Mouse (Mus musculus): Measurements from ENCODE around the gene Esr1. TPM values are rescaled to one million over a fixed set of nuclear protein-coding genes. Genes with fewer than 3 reads are reported as not detected.

The Esr1 gene
- total and polyA plus RNA-seq, 2 experiments = 12.2 to 30.3 TPM

DNA sequence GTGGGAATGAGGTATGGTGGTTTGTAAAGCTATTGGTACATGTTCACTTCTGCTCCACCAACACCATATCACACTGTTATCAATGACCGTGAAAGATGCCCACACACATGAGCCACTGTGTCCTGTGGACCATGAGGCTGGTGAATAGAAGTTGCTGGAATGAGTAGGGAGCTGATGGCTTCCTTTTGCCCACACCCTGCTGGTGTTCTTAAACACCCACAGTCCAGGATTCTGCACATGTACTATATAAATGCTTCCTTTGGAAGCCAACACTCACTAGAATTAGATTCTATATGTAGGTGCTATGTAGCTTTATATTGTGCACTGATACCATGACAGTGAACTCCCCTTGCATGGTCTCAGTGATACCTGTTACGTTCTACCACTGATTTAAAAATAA lies 365.2 kb downstream of the Esr1 start:
- Histone ChIP-seq H3K4me1 (ENCODE audit: control insufficient read depth, insufficient read depth, low read length) (no peaks in the 10 kb centered on the region; the same call in 1 of the 2 replicates), H3K9ac (ENCODE audit: low read depth, low read length) (no peak overlapping the region), H3K79me2 (ENCODE audit: control insufficient read depth, insufficient read depth, low read length) (no peaks in the 10 kb centered on the region), H3K27me3 (ENCODE audit: control insufficient read depth, insufficient read depth, low read length) (no peaks in the 10 kb centered on the region), H3K4me3 (ENCODE audit: insufficient read depth, low read depth, low read length) (no peak overlapping the region), H3K27ac (replicated peaks; ENCODE audit: insufficient read depth, low read depth, low read length) (no peak overlapping the region), H3K36me3 (ENCODE audit: control insufficient read depth, insufficient read depth, low read length) (no peaks in the 10 kb centered on the region; the same call in 1 of the 2 replicates)
- DNase-seq (ENCODE audit: extremely low read depth, low read depth, low spot score) = no peak
- TF ChIP-seq CTCF (IDR thresholded peaks at IDR 0.05; ENCODE audit: low read depth, low read length) (no peak), POLR2A (IDR thresholded peaks at IDR 0.05; ENCODE audit: extremely low read depth, insufficient read depth, low read length) (no peak)
- WGBS = 94% methylated on average over 2 of the region's 2 CpGs

DNA sequence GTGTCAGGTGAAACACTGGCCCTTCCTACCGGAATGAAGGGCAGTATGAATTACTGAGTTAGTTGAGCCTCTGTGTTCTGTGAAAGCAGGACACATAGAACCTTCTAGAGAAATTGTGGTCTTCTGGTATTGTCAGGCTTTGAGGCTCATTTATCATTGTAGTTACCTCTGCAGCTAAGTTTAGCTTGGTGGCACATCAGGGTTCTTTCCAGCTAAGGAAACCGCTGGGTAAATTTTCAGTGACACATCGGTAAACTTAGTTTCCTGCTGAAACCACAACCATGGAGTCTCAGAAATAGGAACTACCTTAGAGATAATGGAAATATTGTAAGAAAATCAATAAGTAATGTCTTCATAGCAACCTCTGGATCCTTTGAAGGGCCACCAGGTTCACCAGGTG lies 366.0 kb downstream of the Esr1 start:
- no peaks in the 10 kb centered on the region for H3K27me3 ChIP-seq (ENCODE audit: control insufficient read depth, insufficient read depth, low read length)
- DNase-seq (ENCODE audit: extremely low read depth, low read depth, low spot score) = no peak
- no peak for TF ChIP-seq CTCF (IDR thresholded peaks at IDR 0.05; ENCODE audit: low read depth, low read length)
- no peak for TF ChIP-seq POLR2A (IDR thresholded peaks at IDR 0.05; ENCODE audit: extremely low read depth, insufficient read depth, low read length)
- no peaks in the 10 kb centered on the region; the same call in 1 of the 2 replicates for H3K4me1 ChIP-seq (ENCODE audit: control insufficient read depth, insufficient read depth, low read length)
- H3K4me3 ChIP-seq (ENCODE audit: insufficient read depth, low read depth, low read length) = no peak overlapping the region
- no peak overlapping the region for H3K9ac ChIP-seq (ENCODE audit: low read depth, low read length)
- no peaks in the 10 kb centered on the region for H3K79me2 ChIP-seq (ENCODE audit: control insufficient read depth, insufficient read depth, low read length)
- WGBS = 91% methylated on average over 3 of the region's 3 CpGs
- no peaks in the 10 kb centered on the region; the same call in 1 of the 2 replicates for H3K36me3 ChIP-seq (ENCODE audit: control insufficient read depth, insufficient read depth, low read length)
- H3K27ac ChIP-seq (replicated peaks; ENCODE audit: insufficient read depth, low read depth, low read length) = no peak overlapping the region

DNA sequence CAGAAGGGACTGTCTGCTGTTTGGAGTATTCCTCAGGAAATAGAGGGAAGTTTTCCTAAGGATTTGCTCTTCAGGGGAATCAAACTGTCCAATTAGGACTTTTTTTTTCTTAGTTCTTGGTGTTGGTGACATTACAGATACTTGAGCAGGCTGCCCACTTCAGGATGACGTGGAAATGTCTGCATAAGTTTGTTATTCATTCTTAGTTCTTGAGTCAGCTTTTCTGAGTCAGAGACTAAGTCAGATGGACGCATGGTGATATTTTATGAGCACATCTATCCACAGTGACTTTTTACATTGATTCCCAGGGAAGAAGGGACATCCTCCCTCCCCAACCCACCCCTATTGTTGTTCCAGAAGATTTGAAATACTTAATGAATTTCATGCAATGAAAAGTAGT lies 372.5 kb downstream of the Esr1 start:
- no peaks in the 10 kb centered on the region for H3K27me3 ChIP-seq (ENCODE audit: control insufficient read depth, insufficient read depth, low read length)
- WGBS = 84% methylated on average over 2 of the region's 2 CpGs
- no peak overlapping the region for H3K9ac ChIP-seq (ENCODE audit: low read depth, low read length)
- TF ChIP-seq POLR2A (IDR thresholded peaks at IDR 0.05; ENCODE audit: extremely low read depth, insufficient read depth, low read length) = no peak
- no peak for TF ChIP-seq CTCF (IDR thresholded peaks at IDR 0.05; ENCODE audit: low read depth, low read length)
- no peaks in the 10 kb centered on the region for H3K36me3 ChIP-seq (ENCODE audit: control insufficient read depth, insufficient read depth, low read length)
- no peaks in the 10 kb centered on the region for H3K79me2 ChIP-seq (ENCODE audit: control insufficient read depth, insufficient read depth, low read length)
- H3K4me1 ChIP-seq (ENCODE audit: control insufficient read depth, insufficient read depth, low read length) = no peaks in the 10 kb centered on the region
- H3K4me3 ChIP-seq (ENCODE audit: insufficient read depth, low read depth, low read length) = no peak overlapping the region
- DNase-seq (ENCODE audit: extremely low read depth, low read depth, low spot score) = no peak
- no peak overlapping the region for H3K27ac ChIP-seq (replicated peaks; ENCODE audit: insufficient read depth, low read depth, low read length)

DNA sequence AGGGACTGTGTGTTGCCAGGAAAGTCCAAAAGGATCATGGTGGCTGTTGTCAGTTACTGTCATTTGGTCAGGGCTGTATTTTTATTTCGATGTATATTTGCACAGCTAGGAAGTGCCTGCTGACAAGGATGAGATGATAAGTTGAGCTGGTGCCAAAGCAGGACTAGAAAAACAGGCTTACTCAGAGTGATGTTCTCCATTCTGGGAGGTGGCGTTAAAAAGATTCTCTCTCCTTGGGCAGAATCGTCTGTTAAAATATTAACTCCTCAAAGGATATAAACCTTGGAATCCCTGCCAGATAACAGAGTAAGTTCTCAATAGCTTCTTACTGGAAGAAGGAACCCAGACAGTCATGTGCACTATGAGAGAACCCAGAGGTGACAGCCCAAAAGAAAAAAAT lies 382.4 kb downstream of the Esr1 start:
- peaks cover 2% of the 10 kb centered on the region; the same call in 1 of the 2 replicates for H3K36me3 ChIP-seq (ENCODE audit: control insufficient read depth, insufficient read depth, low read length)
- no peak for DNase-seq (ENCODE audit: extremely low read depth, low read depth, low spot score)
- H3K27ac ChIP-seq (replicated peaks; ENCODE audit: insufficient read depth, low read depth, low read length) = no peak overlapping the region
- no peaks in the 10 kb centered on the region for H3K4me1 ChIP-seq (ENCODE audit: control insufficient read depth, insufficient read depth, low read length)
- no peaks in the 10 kb centered on the region for H3K79me2 ChIP-seq (ENCODE audit: control insufficient read depth, insufficient read depth, low read length)
- TF ChIP-seq CTCF (IDR thresholded peaks at IDR 0.05; ENCODE audit: low read depth, low read length) = no peak
- no peak for TF ChIP-seq POLR2A (IDR thresholded peaks at IDR 0.05; ENCODE audit: extremely low read depth, insufficient read depth, low read length)
- H3K9ac ChIP-seq (ENCODE audit: low read depth, low read length) = no peak overlapping the region
- WGBS = 63% methylated on average over 3 of the region's 3 CpGs
- H3K4me3 ChIP-seq (ENCODE audit: insufficient read depth, low read depth, low read length) = no peak overlapping the region
- no peaks in the 10 kb centered on the region for H3K27me3 ChIP-seq (ENCODE audit: control insufficient read depth, insufficient read depth, low read length)

DNA sequence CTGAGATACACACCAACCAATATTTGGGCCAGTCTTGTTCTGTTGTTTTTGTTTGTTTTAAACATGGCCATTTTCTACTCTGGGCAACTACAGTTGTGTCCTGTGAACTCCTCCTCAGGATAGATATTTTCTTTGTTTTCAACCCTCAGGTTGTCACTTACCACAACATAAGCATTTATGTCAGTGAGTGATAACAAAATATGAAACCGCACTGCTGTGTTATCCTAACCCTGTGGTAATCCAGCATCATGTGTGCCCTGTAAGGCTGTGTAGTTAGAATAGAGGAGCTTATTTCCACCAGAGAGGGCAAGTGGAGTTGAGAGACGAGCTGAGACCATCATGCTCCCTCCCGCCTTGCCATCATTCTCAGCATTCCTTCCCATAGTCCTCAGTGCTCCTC lies 385.2 kb downstream of the Esr1 start:
- WGBS = 92% methylated on average over 3 of the region's 3 CpGs
- Histone ChIP-seq H3K36me3 (ENCODE audit: control insufficient read depth, insufficient read depth, low read length) (peaks cover 9% of the 10 kb centered on the region), H3K79me2 (ENCODE audit: control insufficient read depth, insufficient read depth, low read length) (no peaks in the 10 kb centered on the region), H3K4me1 (ENCODE audit: control insufficient read depth, insufficient read depth, low read length) (no peaks in the 10 kb centered on the region), H3K9ac (ENCODE audit: low read depth, low read length) (no peak overlapping the region), H3K4me3 (ENCODE audit: insufficient read depth, low read depth, low read length) (no peak overlapping the region), H3K27ac (replicated peaks; ENCODE audit: insufficient read depth, low read depth, low read length) (no peak overlapping the region), H3K27me3 (ENCODE audit: control insufficient read depth, insufficient read depth, low read length) (no peaks in the 10 kb centered on the region)
- TF ChIP-seq CTCF (IDR thresholded peaks at IDR 0.05; ENCODE audit: low read depth, low read length) (no peak), POLR2A (IDR thresholded peaks at IDR 0.05; ENCODE audit: extremely low read depth, insufficient read depth, low read length) (no peak)
- no peak for DNase-seq (ENCODE audit: extremely low read depth, low read depth, low spot score)

DNA sequence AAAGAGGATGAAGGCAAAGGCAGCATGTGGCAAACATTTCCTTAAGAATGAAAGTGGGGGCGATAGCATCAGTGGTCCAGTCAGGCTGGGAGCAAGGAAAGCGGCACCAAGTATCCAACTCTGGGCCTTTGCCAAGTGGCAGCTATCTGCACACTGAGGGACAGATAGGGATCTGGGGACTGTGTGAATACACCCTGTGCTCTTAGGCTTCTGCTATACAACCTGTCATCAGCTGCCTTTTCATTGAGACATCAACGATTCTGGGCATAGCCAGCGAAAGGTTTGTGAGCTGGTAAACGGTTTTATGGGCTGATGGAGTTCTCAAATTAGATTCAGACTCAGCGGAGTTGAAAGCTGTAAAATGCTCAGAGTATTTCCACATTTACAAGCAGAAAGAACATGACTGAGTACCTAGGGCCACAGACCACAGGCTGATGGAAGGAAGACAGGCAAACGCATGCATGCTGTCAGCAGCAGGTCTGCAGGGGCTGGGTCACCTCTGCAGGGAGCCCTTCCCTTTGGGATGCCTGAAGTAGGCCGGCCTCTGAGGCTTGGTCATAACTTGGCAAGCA lies 397.5 kb downstream of the Esr1 start:
- no peaks in the 10 kb centered on the region for H3K36me3 ChIP-seq (ENCODE audit: control insufficient read depth, insufficient read depth, low read length)
- H3K27me3 ChIP-seq (ENCODE audit: control insufficient read depth, insufficient read depth, low read length) = no peaks in the 10 kb centered on the region
- WGBS = 87% methylated on average over 8 of the region's 8 CpGs
- no peak for DNase-seq (ENCODE audit: extremely low read depth, low read depth, low spot score)
- no peak overlapping the region for H3K9ac ChIP-seq (ENCODE audit: low read depth, low read length)
- H3K79me2 ChIP-seq (ENCODE audit: control insufficient read depth, insufficient read depth, low read length) = no peaks in the 10 kb centered on the region
- TF ChIP-seq CTCF (IDR thresholded peaks at IDR 0.05; ENCODE audit: low read depth, low read length) (no peak), POLR2A (IDR thresholded peaks at IDR 0.05; ENCODE audit: extremely low read depth, insufficient read depth, low read length) (no peak)
- H3K4me1 ChIP-seq (ENCODE audit: control insufficient read depth, insufficient read depth, low read length) = no peaks in the 10 kb centered on the region
- no peak overlapping the region for H3K27ac ChIP-seq (replicated peaks; ENCODE audit: insufficient read depth, low read depth, low read length)
- no peak overlapping the region for H3K4me3 ChIP-seq (ENCODE audit: insufficient read depth, low read depth, low read length)
